Mouse (Mus musculus) E14TG2a.4 (cell line): ENCODE measurements at regions not wholly inside any gene's neighbourhood (a gene's known extent, or its start where the extent isn't known, plus 50 kb on each side); places are given as distances from the start of the nearest gene placed in this dataset.

ENCODE experiments used
- CTCF ChIP-seq: conservative IDR thresholded peaks from 2 replicates; pipeline ENCODE4 v1.5.1; 2014; ENCODE audit warnings: low read length
- NANOG ChIP-seq: IDR thresholded peaks from 2 replicates; pipeline ENCODE4 v1.6.1; 2014; ENCODE audit warnings: borderline replicate concordance, low read length, mixed read lengths

DNA sequence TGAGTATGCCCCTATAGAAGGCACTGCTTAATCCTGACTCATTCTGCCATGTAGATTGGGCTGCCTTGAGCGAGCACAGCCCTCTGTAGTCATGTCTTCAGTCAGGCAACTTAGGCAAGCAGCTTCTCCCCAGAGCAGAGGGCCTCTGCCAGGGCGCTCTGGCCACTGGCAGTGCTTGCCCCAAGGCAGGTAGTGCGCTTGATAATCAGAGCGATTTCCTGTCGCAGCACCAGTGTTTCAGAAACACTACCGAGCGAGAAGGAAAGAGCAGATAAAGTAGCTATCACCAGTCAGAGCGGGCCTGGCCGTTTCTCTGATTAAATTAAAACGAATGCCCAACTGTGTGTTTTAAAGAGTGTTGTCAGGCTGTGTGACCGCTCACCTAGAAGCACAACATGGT is 52.6 kb upstream of the Mphosph6 start:
- TF ChIP-seq CTCF, result no peak
- no peak for TF ChIP-seq NANOG
